Mouse (Mus musculus) adrenal gland, adult (tissue): ENCODE measurements around the gene Oard1.

ENCODE experiments used
- DNase-seq, 2 experiments: peaks; one replicate each; pipeline ENCODE4 v3.0.0; 2022 to 2023; ENCODE audit warnings: low spot score in 1 of 2; ENCODE audit not compliant: inconsistent age in 2 of 2

The Oard1 gene

GRCm38 (mm10) chr17:48433689-48434330 is 24.0 kb downstream of the Oard1 start:
- DNase-seq, result no peak

- DNase-seq, result no peak
These were observed 24.7 kb downstream of the Oard1 start for GRCm38 (mm10) chr17:48434479-48434878.

GRCm38 (mm10) chr17:48436487-48436886 is 26.7 kb downstream of the Oard1 start:
- DNase-seq, result no peak

- no peak for DNase-seq
These were observed 27.7 kb downstream of the Oard1 start for GRCm38 (mm10) chr17:48437421-48437911.

GRCm38 (mm10) chr17:48442745-48443457 is 33.1 kb downstream of the Oard1 start:
- DNase-seq, result peak; percentile 65 to 76

- no peak for DNase-seq
These were observed 33.8 kb downstream of the Oard1 start for GRCm38 (mm10) chr17:48443542-48444145.

- DNase-seq, result no peak
These were observed 37.9 kb downstream of the Oard1 start for GRCm38 (mm10) chr17:48447675-48448074.

- no peak for DNase-seq
These were observed 41.0 kb downstream of the Oard1 start for GRCm38 (mm10) chr17:48450666-48451352.

GRCm38 (mm10) chr17:48451353-48451675 is 41.5 kb downstream of the Oard1 start, which contains the start of gene Tspo2:
Tspo2 (minus strand) TSS chr17:48451522.
- no peak for DNase-seq

GRCm38 (mm10) chr17:48451753-48452444 is 42.1 kb downstream of the Oard1 start:
- DNase-seq, result no peak

GRCm38 (mm10) chr17:48453489-48453888 is 43.7 kb downstream of the Oard1 start:
- DNase-seq, result no peak

- no peak for DNase-seq
These were observed 44.4 kb downstream of the Oard1 start for GRCm38 (mm10) chr17:48454190-48454589.

- no peak for DNase-seq
These were observed 44.9 kb downstream of the Oard1 start, which contains the start of gene Unc5cl for GRCm38 (mm10) chr17:48454688-48455087. Unc5cl (plus strand) TSS chr17:48454901.

GRCm38 (mm10) chr17:48455955-48456354 is 46.1 kb downstream of the Oard1 start:
- DNase-seq, result no peak

- no peak for DNase-seq
These were observed 48.3 kb downstream of the Oard1 start for GRCm38 (mm10) chr17:48457971-48458653.

GRCm38 (mm10) chr17:48462096-48462495 is 52.3 kb downstream of the Oard1 start:
- no peak for DNase-seq

GRCm38 (mm10) chr17:48463391-48463790 is 53.6 kb downstream of the Oard1 start:
- DNase-seq, result no peak
